Mouse (Mus musculus): ENCODE measurements around the gene Cped1.

DNA sequence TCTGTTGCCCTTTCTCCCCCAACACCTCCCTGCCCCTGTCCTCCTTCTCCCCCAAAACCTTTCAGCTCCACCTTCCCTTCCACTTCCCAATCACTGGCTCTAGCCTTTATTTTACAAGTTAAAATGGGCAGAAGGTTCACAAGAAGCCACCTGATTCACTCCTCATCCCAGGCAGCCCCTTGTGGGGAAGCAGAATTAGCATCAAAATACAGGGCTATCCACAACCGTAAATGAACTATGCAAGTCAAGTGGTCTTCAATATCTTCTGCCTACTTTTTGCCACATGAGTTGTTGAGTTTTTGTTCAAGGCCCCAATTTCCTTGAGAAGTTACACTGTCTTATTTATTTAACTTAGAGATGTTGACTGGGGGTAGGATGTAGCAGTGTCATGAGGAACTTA is 131.0 kb downstream of the Cped1 start:
- no peak for TF ChIP-seq POLR2A (IDR thresholded peaks at IDR 0.05; ENCODE audit: control insufficient read depth, low read depth, low read length)
- TF ChIP-seq CTCF (IDR thresholded peaks at IDR 0.05; ENCODE audit: control insufficient read depth, insufficient read depth, insufficient replicate concordance, low read depth, low read length), result no peak
